Mouse (Mus musculus) liver, embryonic 14.5 days (tissue): ENCODE results near the gene Hnrnpa1.

Experiments
- CTCF ChIP-seq: IDR thresholded peaks from 2 replicates; pipeline ENCODE4 v1.5.1; 2016; ENCODE audit warnings: antibody characterized with exemption, low read depth, control low read depth
- EP300 ChIP-seq: IDR thresholded peaks from 2 replicates; pipeline ENCODE4 v1.6.1; 2016; ENCODE audit warnings: antibody characterized with exemption, low read depth

GRCm38 (mm10) chr15:103233119-103233518 lies 7.1 kb upstream of the Hnrnpa1 start:
- TF ChIP-seq CTCF, result no peak
- TF ChIP-seq EP300, result no peak
